Mouse (Mus musculus): ENCODE results near the gene 4930455H04Rik. TPM values are rescaled to one million over a fixed set of nuclear protein-coding genes. Genes with fewer than 3 reads are reported as not detected.

The 4930455H04Rik gene
- polyA plus RNA-seq, 1 experiment from 2014 or later, result 0.11 TPM

GRCm38 (mm10) chr3:116942751-116943150, 25.3 kb upstream of the 4930455H04Rik start:
- H3K27ac ChIP-seq (replicated peaks; ENCODE audit: low read depth, low read length), result no peak overlapping the region
- DNase-seq (ENCODE audit: low spot score) (no peak), ATAC-seq (ENCODE audit: insufficient number of reproducible peaks, low FRiP score, low TSS enrichment, low read depth) (no peak)
- no peak overlapping the region for H3K4me3 ChIP-seq (ENCODE audit: low read depth, low read length)
- no peaks in the 10 kb centered on the region for H3K4me1 ChIP-seq (ENCODE audit: control insufficient read depth, insufficient read depth, low read length)
- H3K9ac ChIP-seq (ENCODE audit: low read length), result no peak overlapping the region
- no peaks in the 10 kb centered on the region for H3K9me3 ChIP-seq (ENCODE audit: control insufficient read depth, low read length)
- WGBS, result 67% methylated on average over 6 of the region's 6 CpGs
- H3K27me3 ChIP-seq (ENCODE audit: control insufficient read depth, insufficient read depth, low read length), result no peaks in the 10 kb centered on the region
- no peak overlapping the region for H3K4me2 ChIP-seq (ENCODE audit: low read depth, severe bottlenecking)
- H3K36me3 ChIP-seq (ENCODE audit: control insufficient read depth, insufficient read depth, low read length), result no peaks in the 10 kb centered on the region

- no peaks in the 10 kb centered on the region for H3K9me3 ChIP-seq (ENCODE audit: control insufficient read depth, low read length)
- no peak overlapping the region for H3K9ac ChIP-seq (ENCODE audit: low read length)
- no peaks in the 10 kb centered on the region for H3K27me3 ChIP-seq (ENCODE audit: control insufficient read depth, insufficient read depth, low read length)
- H3K27ac ChIP-seq (replicated peaks; ENCODE audit: low read depth, low read length), result no peak overlapping the region
- no peaks in the 10 kb centered on the region for H3K36me3 ChIP-seq (ENCODE audit: control insufficient read depth, insufficient read depth, low read length)
- ATAC-seq (ENCODE audit: insufficient number of reproducible peaks, low FRiP score, low TSS enrichment, low read depth), result no peak
- no peak overlapping the region for H3K4me3 ChIP-seq (ENCODE audit: low read depth, low read length)
- DNase-seq (ENCODE audit: low spot score), result no peak
- H3K4me1 ChIP-seq (ENCODE audit: control insufficient read depth, insufficient read depth, low read length), result no peaks in the 10 kb centered on the region
- WGBS, result 75% methylated on average over 4 of the region's 4 CpGs
- no peak overlapping the region for H3K4me2 ChIP-seq (ENCODE audit: low read depth, severe bottlenecking)
Observed at GRCm38 (mm10) chr3:116943422-116943821, 24.6 kb upstream of the 4930455H04Rik start.

GRCm38 (mm10) chr3:116946476-116946875, 21.6 kb upstream of the 4930455H04Rik start:
- H3K4me1 ChIP-seq (ENCODE audit: control insufficient read depth, insufficient read depth, low read length), result no peaks in the 10 kb centered on the region
- no peaks in the 10 kb centered on the region for H3K27me3 ChIP-seq (ENCODE audit: control insufficient read depth, insufficient read depth, low read length)
- H3K9me3 ChIP-seq (ENCODE audit: control insufficient read depth, low read length), result no peaks in the 10 kb centered on the region
- no peak overlapping the region for H3K9ac ChIP-seq (ENCODE audit: low read length)
- H3K27ac ChIP-seq (replicated peaks; ENCODE audit: low read depth, low read length), result no peak overlapping the region
- no peaks in the 10 kb centered on the region for H3K36me3 ChIP-seq (ENCODE audit: control insufficient read depth, insufficient read depth, low read length)
- no peak overlapping the region for H3K4me3 ChIP-seq (ENCODE audit: low read depth, low read length)
- no peak overlapping the region for H3K4me2 ChIP-seq (ENCODE audit: low read depth, severe bottlenecking)
- DNase-seq (ENCODE audit: low spot score) (no peak), ATAC-seq (ENCODE audit: insufficient number of reproducible peaks, low FRiP score, low TSS enrichment, low read depth) (no peak)
- WGBS, result 83% methylated on average over 4 of the region's 4 CpGs

- Histone ChIP-seq H3K4me3 (ENCODE audit: low read depth, low read length) (no peak overlapping the region), H3K36me3 (ENCODE audit: control insufficient read depth, insufficient read depth, low read length) (no peaks in the 10 kb centered on the region), H3K27ac (replicated peaks; ENCODE audit: low read depth, low read length) (no peak overlapping the region), H3K4me1 (ENCODE audit: control insufficient read depth, insufficient read depth, low read length) (no peaks in the 10 kb centered on the region), H3K9me3 (ENCODE audit: control insufficient read depth, low read length) (no peaks in the 10 kb centered on the region), H3K4me2 (ENCODE audit: low read depth, severe bottlenecking) (no peak overlapping the region), H3K9ac (ENCODE audit: low read length) (no peak overlapping the region), H3K27me3 (ENCODE audit: control insufficient read depth, insufficient read depth, low read length) (no peaks in the 10 kb centered on the region)
- no peak for DNase-seq (ENCODE audit: low spot score)
- no peak for ATAC-seq (ENCODE audit: insufficient number of reproducible peaks, low FRiP score, low TSS enrichment, low read depth)
- WGBS, result 88% methylated on average over 6 of the region's 6 CpGs
Observed at GRCm38 (mm10) chr3:116950665-116951115, 17.4 kb upstream of the 4930455H04Rik start.

GRCm38 (mm10) chr3:116951489-116951888, 16.6 kb upstream of the 4930455H04Rik start:
- no peaks in the 10 kb centered on the region for H3K27me3 ChIP-seq (ENCODE audit: control insufficient read depth, insufficient read depth, low read length)
- 96% methylated on average over 3 of the region's 3 CpGs for WGBS
- H3K4me2 ChIP-seq (ENCODE audit: low read depth, severe bottlenecking), result no peak overlapping the region
- no peaks in the 10 kb centered on the region for H3K9me3 ChIP-seq (ENCODE audit: control insufficient read depth, low read length)
- ATAC-seq (ENCODE audit: insufficient number of reproducible peaks, low FRiP score, low TSS enrichment, low read depth) (no peak), DNase-seq (ENCODE audit: low spot score) (no peak)
- H3K4me1 ChIP-seq (ENCODE audit: control insufficient read depth, insufficient read depth, low read length), result no peaks in the 10 kb centered on the region
- H3K9ac ChIP-seq (ENCODE audit: low read length), result no peak overlapping the region
- H3K4me3 ChIP-seq (ENCODE audit: low read depth, low read length), result no peak overlapping the region
- H3K36me3 ChIP-seq (ENCODE audit: control insufficient read depth, insufficient read depth, low read length), result no peaks in the 10 kb centered on the region
- no peak overlapping the region for H3K27ac ChIP-seq (replicated peaks; ENCODE audit: low read depth, low read length)

GRCm38 (mm10) chr3:116952242-116952899, 15.7 kb upstream of the 4930455H04Rik start:
- Histone ChIP-seq H3K4me2 (ENCODE audit: low read depth, severe bottlenecking) (no peak overlapping the region), H3K27ac (replicated peaks; ENCODE audit: low read depth, low read length) (no peak overlapping the region), H3K9me3 (ENCODE audit: control insufficient read depth, low read length) (no peaks in the 10 kb centered on the region), H3K4me3 (ENCODE audit: low read depth, low read length) (no peak overlapping the region), H3K9ac (ENCODE audit: low read length) (no peak overlapping the region), H3K4me1 (ENCODE audit: control insufficient read depth, insufficient read depth, low read length) (no peaks in the 10 kb centered on the region), H3K36me3 (ENCODE audit: control insufficient read depth, insufficient read depth, low read length) (no peaks in the 10 kb centered on the region), H3K27me3 (ENCODE audit: control insufficient read depth, insufficient read depth, low read length) (no peaks in the 10 kb centered on the region)
- DNase-seq (ENCODE audit: low spot score) (no peak), ATAC-seq (ENCODE audit: insufficient number of reproducible peaks, low FRiP score, low TSS enrichment, low read depth) (no peak)
- 85% methylated on average over 8 of the region's 8 CpGs for WGBS

- WGBS, result 83% methylated on average over 6 of the region's 6 CpGs
- H3K4me2 ChIP-seq (ENCODE audit: low read depth, severe bottlenecking), result no peak overlapping the region
- no peaks in the 10 kb centered on the region for H3K27me3 ChIP-seq (ENCODE audit: control insufficient read depth, insufficient read depth, low read length)
- DNase-seq (ENCODE audit: low spot score), result no peak
- H3K4me1 ChIP-seq (ENCODE audit: control insufficient read depth, insufficient read depth, low read length), result no peaks in the 10 kb centered on the region
- H3K4me3 ChIP-seq (ENCODE audit: low read depth, low read length), result no peak overlapping the region
- ATAC-seq (ENCODE audit: insufficient number of reproducible peaks, low FRiP score, low TSS enrichment, low read depth), result no peak
- no peaks in the 10 kb centered on the region for H3K36me3 ChIP-seq (ENCODE audit: control insufficient read depth, insufficient read depth, low read length)
- H3K9me3 ChIP-seq (ENCODE audit: control insufficient read depth, low read length), result no peaks in the 10 kb centered on the region
- no peak overlapping the region for H3K27ac ChIP-seq (replicated peaks; ENCODE audit: low read depth, low read length)
- H3K9ac ChIP-seq (ENCODE audit: low read length), result no peak overlapping the region
Observed at GRCm38 (mm10) chr3:116953366-116953765, 14.7 kb upstream of the 4930455H04Rik start.

GRCm38 (mm10) chr3:116955061-116955460, 13.0 kb upstream of the 4930455H04Rik start:
- Histone ChIP-seq H3K4me2 (ENCODE audit: low read depth, severe bottlenecking) (no peak overlapping the region), H3K27me3 (ENCODE audit: control insufficient read depth, insufficient read depth, low read length) (no peaks in the 10 kb centered on the region), H3K36me3 (ENCODE audit: control insufficient read depth, insufficient read depth, low read length) (no peaks in the 10 kb centered on the region), H3K9ac (ENCODE audit: low read length) (no peak overlapping the region), H3K9me3 (ENCODE audit: control insufficient read depth, low read length) (no peaks in the 10 kb centered on the region), H3K4me1 (ENCODE audit: control insufficient read depth, insufficient read depth, low read length) (no peaks in the 10 kb centered on the region), H3K27ac (replicated peaks; ENCODE audit: low read depth, low read length) (no peak overlapping the region), H3K4me3 (ENCODE audit: low read depth, low read length) (no peak overlapping the region)
- ATAC-seq (ENCODE audit: insufficient number of reproducible peaks, low FRiP score, low TSS enrichment, low read depth) (no peak), DNase-seq (ENCODE audit: low spot score) (no peak)
- 72% methylated on average over 6 of the region's 6 CpGs for WGBS

GRCm38 (mm10) chr3:116960414-116960813, 7.7 kb upstream of the 4930455H04Rik start:
- Histone ChIP-seq H3K4me3 (ENCODE audit: low read depth, low read length) (no peak overlapping the region), H3K27ac (replicated peaks; ENCODE audit: low read depth, low read length) (no peak overlapping the region), H3K27me3 (ENCODE audit: control insufficient read depth, insufficient read depth, low read length) (no peaks in the 10 kb centered on the region), H3K4me2 (ENCODE audit: low read depth, severe bottlenecking) (no peak overlapping the region), H3K36me3 (ENCODE audit: control insufficient read depth, insufficient read depth, low read length) (no peaks in the 10 kb centered on the region), H3K4me1 (ENCODE audit: control insufficient read depth, insufficient read depth, low read length) (no peaks in the 10 kb centered on the region), H3K9me3 (ENCODE audit: control insufficient read depth, low read length) (no peaks in the 10 kb centered on the region), H3K9ac (ENCODE audit: low read length) (no peak overlapping the region)
- WGBS, result 75% methylated on average over 2 of the region's 2 CpGs
- DNase-seq (ENCODE audit: low spot score), result no peak
- ATAC-seq (ENCODE audit: insufficient number of reproducible peaks, low FRiP score, low TSS enrichment, low read depth), result no peak

Measured in limb, embryonic 11.5 days (tissue).